Mouse (Mus musculus): ENCODE data around the gene Emp2. TPM values are rescaled to one million over a fixed set of nuclear protein-coding genes. Genes with fewer than 3 reads are reported as not detected.

Gene Emp2
- polyA plus RNA-seq, 1 experiment from 2014 or later, result 1.6 TPM

DNA sequence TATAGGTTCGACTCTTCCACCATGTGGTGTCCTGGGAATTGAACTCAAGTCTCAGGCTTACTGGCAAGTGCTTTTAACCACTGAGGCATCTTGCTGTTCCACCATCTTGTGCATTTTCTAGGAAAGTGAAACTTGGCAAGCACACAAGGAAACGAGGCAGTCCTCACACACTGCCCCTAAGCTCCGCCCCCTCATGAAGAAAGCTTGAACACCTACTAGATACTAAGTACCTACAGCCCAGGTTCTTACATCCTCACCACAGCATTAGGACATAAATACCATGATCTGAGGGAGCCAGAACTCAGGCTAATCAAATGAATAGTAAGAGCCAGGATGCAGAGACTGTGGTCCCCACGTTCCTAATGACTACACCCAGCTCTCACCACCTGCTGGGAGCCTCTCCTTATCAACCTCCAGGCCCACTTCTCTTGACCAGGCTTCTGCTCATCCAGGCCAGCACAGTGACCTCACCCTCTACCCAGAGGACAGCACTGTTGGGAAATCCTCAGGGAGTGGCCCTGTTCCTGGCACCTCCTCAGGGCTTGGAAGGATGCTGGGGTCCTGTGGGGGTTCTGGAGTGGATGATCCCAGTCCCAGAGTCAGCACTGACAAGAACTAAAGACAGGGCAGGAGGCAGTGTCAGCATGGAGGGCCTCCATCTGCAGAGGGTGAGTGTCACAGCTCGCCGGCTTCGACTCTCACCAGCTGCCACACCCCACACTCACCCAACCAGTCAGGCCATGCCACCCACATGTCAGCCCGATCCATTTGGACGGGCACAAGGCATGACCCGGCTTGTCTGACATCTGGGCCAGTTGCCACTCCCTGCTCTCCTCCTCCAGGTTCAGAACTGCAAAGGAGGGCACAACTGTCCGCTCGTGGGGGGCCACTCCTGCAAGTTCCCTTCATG, 17.1 kb upstream of the Emp2 start:
- Histone ChIP-seq H3K9ac (ENCODE audit: low read length) (no peak overlapping the region), H3K27me3 (ENCODE audit: control insufficient read depth, insufficient read depth, low read length) (no peaks in the 10 kb centered on the region), H3K4me3 (ENCODE audit: low read depth, low read length) (no peak overlapping the region), H3K4me1 (ENCODE audit: control insufficient read depth, insufficient read depth, low read length) (no peaks in the 10 kb centered on the region), H3K27ac (ENCODE audit: low read depth, low read length) (no peak overlapping the region), H3K36me3 (ENCODE audit: control insufficient read depth, insufficient read depth, low read length) (no peaks in the 10 kb centered on the region), H3K4me2 (ENCODE audit: low read depth) (no peak overlapping the region), H3K9me3 (ENCODE audit: control insufficient read depth, low read length) (no peaks in the 10 kb centered on the region)
- no peak for DNase-seq (ENCODE audit: low spot score)
- 80% methylated on average over 12 of the region's 12 CpGs for WGBS
- no peak for ATAC-seq (ENCODE audit: insufficient read depth, low FRiP score, low TSS enrichment)

DNA sequence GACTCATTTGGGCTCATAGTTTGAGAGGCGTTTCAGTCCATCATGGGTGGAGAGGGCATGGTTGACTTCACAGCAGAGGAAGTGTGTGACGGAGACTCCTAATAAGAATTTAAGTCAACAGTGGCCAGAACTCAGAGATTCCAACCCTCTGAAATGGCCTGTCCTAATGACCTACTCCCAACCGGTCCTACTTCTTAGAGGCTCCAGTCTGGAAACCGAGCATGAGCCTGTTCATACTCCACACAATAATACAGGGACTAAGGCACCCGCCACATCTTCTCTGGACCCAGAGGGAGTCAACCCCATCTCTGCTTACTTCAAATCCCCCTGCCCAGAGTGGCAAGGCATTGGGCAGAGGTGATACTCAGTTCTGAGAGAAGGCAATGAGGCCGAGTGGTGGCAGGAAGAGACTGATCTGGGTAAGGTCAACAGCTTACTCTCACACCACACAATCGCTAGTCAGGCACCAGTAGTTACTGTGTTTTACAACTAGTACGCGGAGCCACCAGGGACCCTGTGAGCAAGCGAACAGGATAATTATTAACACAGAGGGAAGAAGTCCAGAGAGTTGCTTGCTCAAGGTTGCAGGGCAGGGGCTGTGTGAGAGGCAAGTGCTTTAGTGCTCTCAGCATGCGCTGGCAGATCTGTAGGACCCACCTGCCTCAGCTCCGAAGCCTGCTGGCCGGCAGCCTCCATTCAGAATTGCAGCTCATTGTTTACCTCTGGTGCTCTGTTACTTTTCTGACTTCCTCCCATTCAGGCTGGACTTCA, 14.0 kb upstream of the Emp2 start:
- H3K9ac ChIP-seq (ENCODE audit: low read length), result no peak overlapping the region
- H3K9me3 ChIP-seq (ENCODE audit: control insufficient read depth, low read length), result no peaks in the 10 kb centered on the region
- ATAC-seq (ENCODE audit: insufficient read depth, low FRiP score, low TSS enrichment) (no peak), DNase-seq (ENCODE audit: low spot score) (no peak)
- no peaks in the 10 kb centered on the region for H3K4me1 ChIP-seq (ENCODE audit: control insufficient read depth, insufficient read depth, low read length)
- WGBS, result 54% methylated on average over 13 of the region's 13 CpGs
- H3K4me2 ChIP-seq (ENCODE audit: low read depth), result no peak overlapping the region
- no peaks in the 10 kb centered on the region for H3K27me3 ChIP-seq (ENCODE audit: control insufficient read depth, insufficient read depth, low read length)
- no peaks in the 10 kb centered on the region for H3K36me3 ChIP-seq (ENCODE audit: control insufficient read depth, insufficient read depth, low read length)
- H3K4me3 ChIP-seq (ENCODE audit: low read depth, low read length), result no peak overlapping the region
- no peak overlapping the region for H3K27ac ChIP-seq (ENCODE audit: low read depth, low read length)

DNA sequence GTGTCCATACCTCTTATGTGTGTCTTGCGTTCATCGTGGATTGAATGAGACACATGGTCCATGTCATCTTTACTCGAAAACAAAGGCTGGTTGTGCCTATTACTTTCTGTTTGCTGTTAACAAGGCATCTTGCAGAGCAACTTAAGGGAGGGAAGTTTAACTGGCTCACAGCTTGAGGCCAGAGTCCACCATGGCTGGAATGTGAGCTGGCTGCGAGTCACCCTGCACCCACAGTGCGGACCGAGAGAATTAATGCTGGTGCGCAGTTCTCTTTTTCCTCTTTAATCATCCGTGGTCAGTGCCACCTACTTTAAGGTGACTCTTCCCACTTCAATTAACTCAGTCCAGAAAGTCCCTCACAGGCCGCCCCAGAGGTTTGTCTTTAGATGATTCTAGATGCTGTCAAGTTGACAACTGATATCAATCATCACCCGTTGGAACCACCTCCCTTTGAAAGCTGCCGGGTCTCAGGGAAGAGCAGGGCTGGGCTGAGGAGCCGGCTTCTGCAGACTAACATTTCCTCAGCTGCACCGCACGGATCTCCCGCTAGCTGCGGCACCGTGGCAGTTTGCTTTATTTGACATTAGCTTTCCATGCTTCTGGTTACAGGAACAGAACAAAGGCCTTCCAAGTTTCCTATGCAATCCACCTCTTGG, 6.3 kb upstream of the Emp2 start:
- Histone ChIP-seq H3K4me3 (ENCODE audit: low read depth, low read length) (no peak overlapping the region), H3K4me2 (ENCODE audit: low read depth) (no peak overlapping the region), H3K9me3 (ENCODE audit: control insufficient read depth, low read length) (no peaks in the 10 kb centered on the region), H3K9ac (ENCODE audit: low read length) (no peak overlapping the region), H3K27ac (ENCODE audit: low read depth, low read length) (no peak overlapping the region), H3K4me1 (ENCODE audit: control insufficient read depth, insufficient read depth, low read length) (no peaks in the 10 kb centered on the region), H3K36me3 (ENCODE audit: control insufficient read depth, insufficient read depth, low read length) (no peaks in the 10 kb centered on the region), H3K27me3 (ENCODE audit: control insufficient read depth, insufficient read depth, low read length) (no peaks in the 10 kb centered on the region)
- ATAC-seq (ENCODE audit: insufficient read depth, low FRiP score, low TSS enrichment), result no peak
- WGBS, result 65% methylated on average over 17 of the region's 17 CpGs
- DNase-seq (ENCODE audit: low spot score), result no peak

DNA sequence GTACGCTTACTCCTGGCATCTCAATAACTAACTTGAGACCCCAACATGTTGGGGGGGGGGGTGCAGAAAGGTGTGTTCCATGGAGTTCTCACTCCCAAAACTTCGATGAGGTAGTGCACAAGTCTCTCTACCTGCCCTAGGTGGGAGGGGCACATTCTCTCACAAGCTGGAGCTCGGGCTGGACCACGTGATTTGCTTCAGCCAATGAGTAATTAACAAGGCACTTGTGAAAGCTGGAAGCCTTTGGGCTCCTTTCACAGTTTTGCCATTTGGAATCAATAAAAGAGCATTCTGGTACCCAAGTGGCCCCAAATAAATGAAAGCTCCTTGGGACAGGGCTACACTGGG, 3.4 kb upstream of the Emp2 start:
- WGBS, result 63% methylated on average over 4 of the region's 4 CpGs
- peaks cover 6% of the 10 kb centered on the region; the same call in 1 of the 2 replicates for H3K27me3 ChIP-seq (ENCODE audit: control insufficient read depth, insufficient read depth, low read length)
- H3K27ac ChIP-seq (ENCODE audit: low read depth, low read length), result no peak overlapping the region
- no peak for DNase-seq (ENCODE audit: low spot score)
- H3K4me3 ChIP-seq (ENCODE audit: low read depth, low read length), result no peak overlapping the region
- H3K9ac ChIP-seq (ENCODE audit: low read length), result no peak overlapping the region
- H3K4me1 ChIP-seq (ENCODE audit: control insufficient read depth, insufficient read depth, low read length), result peaks cover 3% of the 10 kb centered on the region; the same call in 1 of the 2 replicates
- H3K36me3 ChIP-seq (ENCODE audit: control insufficient read depth, insufficient read depth, low read length), result no peaks in the 10 kb centered on the region
- no peak overlapping the region for H3K4me2 ChIP-seq (ENCODE audit: low read depth)
- ATAC-seq (ENCODE audit: insufficient read depth, low FRiP score, low TSS enrichment), result no peak
- H3K9me3 ChIP-seq (ENCODE audit: control insufficient read depth, low read length), result no peaks in the 10 kb centered on the region

DNA sequence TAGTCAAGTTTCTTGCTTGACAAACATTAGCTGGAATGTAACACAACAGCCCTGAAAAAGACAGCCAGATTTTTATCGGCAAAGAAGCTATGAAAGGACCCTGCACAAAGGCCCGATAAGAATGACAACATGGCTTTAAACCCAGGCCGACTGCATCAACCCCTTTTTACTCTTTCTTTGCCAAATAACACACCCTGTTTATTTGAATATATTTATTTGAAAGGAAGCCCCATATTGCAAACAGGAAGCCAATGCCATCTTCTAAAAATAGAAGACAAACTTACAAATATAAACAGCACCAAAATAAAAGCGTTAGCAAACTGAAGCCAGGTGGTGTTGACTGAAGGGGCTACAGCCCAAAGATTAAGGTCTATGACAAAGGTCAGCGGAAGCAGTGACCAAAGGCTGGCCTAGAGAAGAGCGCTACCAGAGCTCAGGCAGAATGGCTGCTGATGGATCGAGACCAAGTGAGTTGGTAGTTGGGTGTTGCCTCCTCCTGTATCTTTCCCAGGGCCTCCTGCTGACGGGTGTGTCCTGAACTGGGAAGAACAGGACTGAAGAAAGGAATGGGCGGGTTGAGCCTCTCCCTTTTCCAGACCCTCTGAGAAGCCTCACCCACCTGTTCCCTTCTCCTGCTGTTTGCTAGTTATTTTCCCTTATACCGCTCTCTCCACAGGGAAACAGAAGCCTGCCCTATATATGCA, 2.9 kb upstream of the Emp2 start:
- Histone ChIP-seq H3K4me2 (ENCODE audit: low read depth) (no peak overlapping the region), H3K4me3 (ENCODE audit: low read depth, low read length) (no peak overlapping the region), H3K36me3 (ENCODE audit: control insufficient read depth, insufficient read depth, low read length) (no peaks in the 10 kb centered on the region), H3K9ac (ENCODE audit: low read length) (no peak overlapping the region), H3K27ac (ENCODE audit: low read depth, low read length) (no peak overlapping the region), H3K9me3 (ENCODE audit: control insufficient read depth, low read length) (no peaks in the 10 kb centered on the region), H3K27me3 (ENCODE audit: control insufficient read depth, insufficient read depth, low read length) (peaks cover 6% of the 10 kb centered on the region; the same call in 1 of the 2 replicates), H3K4me1 (ENCODE audit: control insufficient read depth, insufficient read depth, low read length) (peaks cover 3% of the 10 kb centered on the region; the same call in 1 of the 2 replicates)
- WGBS, result 83% methylated on average over 10 of the region's 10 CpGs
- DNase-seq (ENCODE audit: low spot score) (no peak), ATAC-seq (ENCODE audit: insufficient read depth, low FRiP score, low TSS enrichment) (no peak)

DNA sequence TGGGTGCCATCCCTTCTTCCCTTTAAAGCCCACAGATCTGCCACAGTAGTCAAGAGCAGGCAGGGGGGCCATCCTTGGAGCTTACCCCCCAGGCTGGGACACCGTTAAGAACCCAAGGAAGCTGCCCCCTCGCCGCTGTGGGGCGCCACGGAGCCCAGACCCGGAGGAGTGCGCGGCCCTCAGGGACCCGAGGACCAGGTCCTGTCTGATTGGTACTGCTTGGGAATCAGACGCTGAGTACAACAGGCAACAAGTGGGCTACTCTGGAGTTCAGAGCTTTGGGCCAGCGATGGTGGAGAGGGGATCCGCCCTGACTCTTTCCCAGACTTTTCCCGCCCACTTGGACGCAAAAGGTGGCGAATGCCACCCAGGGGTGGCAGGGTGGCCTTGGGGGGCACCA, 542 bp downstream of the Emp2 start:
- no peak overlapping the region for H3K27ac ChIP-seq (ENCODE audit: low read depth, low read length)

DNA sequence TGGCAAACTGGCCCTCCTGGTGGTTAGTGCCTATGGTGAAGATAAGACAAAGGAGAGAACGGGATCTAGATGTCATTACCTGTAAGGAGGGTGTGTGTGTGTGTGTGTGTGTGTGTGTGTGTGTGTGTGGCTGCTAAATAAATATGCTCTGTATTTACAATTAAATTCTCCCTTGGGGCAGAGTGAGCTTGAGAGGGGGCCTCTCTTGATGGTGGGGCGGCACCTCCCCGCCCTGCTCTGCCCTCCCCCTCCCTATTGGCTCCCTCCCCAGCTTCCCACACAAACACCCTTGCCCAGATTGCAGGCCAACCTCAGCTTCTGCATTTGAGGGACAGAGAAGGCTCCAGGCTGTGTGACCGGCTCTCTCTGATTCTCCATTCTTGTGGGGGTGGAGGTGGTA, 1.8 kb downstream of the Emp2 start:
- 87% methylated on average over 4 of the region's 4 CpGs for WGBS
- H3K4me1 ChIP-seq (ENCODE audit: control insufficient read depth, insufficient read depth, low read length), result peaks cover 3% of the 10 kb centered on the region; the same call in 1 of the 2 replicates
- ATAC-seq (ENCODE audit: insufficient read depth, low FRiP score, low TSS enrichment), result no peak
- no peak overlapping the region for H3K9ac ChIP-seq (ENCODE audit: low read length)
- H3K27me3 ChIP-seq (ENCODE audit: control insufficient read depth, insufficient read depth, low read length), result peaks cover 6% of the 10 kb centered on the region; the same call in 1 of the 2 replicates
- no peak for DNase-seq (ENCODE audit: low spot score)
- H3K36me3 ChIP-seq (ENCODE audit: control insufficient read depth, insufficient read depth, low read length), result no peaks in the 10 kb centered on the region
- H3K27ac ChIP-seq (ENCODE audit: low read depth, low read length), result no peak overlapping the region
- H3K9me3 ChIP-seq (ENCODE audit: control insufficient read depth, low read length), result no peaks in the 10 kb centered on the region
- H3K4me2 ChIP-seq (ENCODE audit: low read depth), result no peak overlapping the region
- no peak overlapping the region for H3K4me3 ChIP-seq (ENCODE audit: low read depth, low read length)

More for the DNA sequence above, 542 bp downstream of the Emp2 start:
- H3K27me3 ChIP-seq (ENCODE audit: control insufficient read depth, insufficient read depth, low read length), result peaks cover 6% of the 10 kb centered on the region; the same call in 1 of the 2 replicates
- 3% methylated on average over 15 of the region's 15 CpGs for WGBS
- DNase-seq (ENCODE audit: low spot score) (no peak), ATAC-seq (ENCODE audit: insufficient read depth, low FRiP score, low TSS enrichment) (no peak; the same call in 1 of the 2 replicates)
- peak overlapping the region; percentile 84 for H3K4me2 ChIP-seq (ENCODE audit: low read depth)
- no peaks in the 10 kb centered on the region for H3K36me3 ChIP-seq (ENCODE audit: control insufficient read depth, insufficient read depth, low read length)
- H3K4me3 ChIP-seq (ENCODE audit: low read depth, low read length), result peak overlapping the region; percentile 38
- H3K9me3 ChIP-seq (ENCODE audit: control insufficient read depth, low read length), result no peaks in the 10 kb centered on the region
- H3K4me1 ChIP-seq (ENCODE audit: control insufficient read depth, insufficient read depth, low read length), result peaks cover 3% of the 10 kb centered on the region; the same call in 1 of the 2 replicates
- peak overlapping the region; percentile 47; the same call in 1 of the 2 replicates for H3K9ac ChIP-seq (ENCODE audit: low read length)

DNA sequence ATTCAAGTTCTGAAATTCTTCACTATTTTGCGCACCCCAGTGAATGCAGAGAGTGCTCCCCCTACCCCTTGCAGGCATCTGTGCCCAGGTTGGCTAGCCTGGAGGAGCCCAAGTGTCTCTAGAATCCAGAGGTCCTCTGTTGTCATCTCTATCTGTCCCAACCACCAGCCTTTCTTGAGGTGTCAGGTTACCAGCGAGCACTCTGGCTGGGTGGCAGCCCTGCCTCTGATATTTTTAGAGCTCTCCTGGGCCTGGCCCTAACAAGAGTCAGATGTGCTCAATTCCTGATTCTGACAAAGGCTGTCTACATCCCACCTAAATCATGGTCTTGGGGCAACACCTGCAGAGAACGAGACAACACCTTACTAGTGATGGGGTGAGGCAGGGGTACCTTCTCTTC, 2.7 kb downstream of the Emp2 start:
- peaks cover 3% of the 10 kb centered on the region; the same call in 1 of the 2 replicates for H3K4me1 ChIP-seq (ENCODE audit: control insufficient read depth, insufficient read depth, low read length)
- no peaks in the 10 kb centered on the region for H3K36me3 ChIP-seq (ENCODE audit: control insufficient read depth, insufficient read depth, low read length)
- 43% methylated on average over 3 of the region's 3 CpGs for WGBS
- no peak overlapping the region for H3K27ac ChIP-seq (ENCODE audit: low read depth, low read length)
- H3K27me3 ChIP-seq (ENCODE audit: control insufficient read depth, insufficient read depth, low read length), result peaks cover 6% of the 10 kb centered on the region; the same call in 1 of the 2 replicates
- no peaks in the 10 kb centered on the region for H3K9me3 ChIP-seq (ENCODE audit: control insufficient read depth, low read length)
- H3K4me3 ChIP-seq (ENCODE audit: low read depth, low read length), result no peak overlapping the region
- no peak for ATAC-seq (ENCODE audit: insufficient read depth, low FRiP score, low TSS enrichment)
- no peak overlapping the region for H3K9ac ChIP-seq (ENCODE audit: low read length)
- no peak for DNase-seq (ENCODE audit: low spot score)
- no peak overlapping the region for H3K4me2 ChIP-seq (ENCODE audit: low read depth)

Data from neural tube, embryonic 11.5 days (tissue).